Mouse (Mus musculus) embryonic stem cell, embryonic (primary cell): ENCODE measurements around the gene Gpn2.

Source experiments
- CTCF ChIA-PET, 4 experiments: fragments of 300-600 bp in 2 of 4; fragments of 350-600 bp in 2 of 4; sonication (Branson Sonifier 250); formaldehyde crosslinking; loops; one replicate each; lab custom pipeline; 2022; ENCODE audit warnings: inconsistent platforms in 2 of 4; lab: Charles Lee
- POLR2A ChIA-PET, 4 experiments: fragments of 300-600 bp in 2 of 4; fragments of 350-600 bp in 2 of 4; sonication (Branson Sonifier 250); formaldehyde crosslinking; loops; one replicate each; lab custom pipeline; 2022; ENCODE audit warnings: antibody characterized with exemption in 4 of 4, inconsistent platforms in 1 of 4; lab: Charles Lee

Gene Gpn2

GRCm38 (mm10) chr4:133570066-133570466 is 14.1 kb upstream of the Gpn2 start:
- CTCF ChIA-PET = interaction anchor here (0.6 to 1.4 kb wide), 4 partner anchors 90 to 525 kb away, joined by 3 to 4 read pairs (median 3); partner anchors contain the start of genes Cd52 (in 1 of the 4) and Tent5b (in 1 of the 4)

GRCm38 (mm10) chr4:133574070-133574842 is 9.9 kb upstream of the Gpn2 start, which contains the start of gene Gpatch3:
TSS of gene Gpatch3 (plus strand) at chr4:133574745.
- CTCF ChIA-PET = interaction anchor here (0.5 to 2.6 kb wide), 21 partner anchors 10 to 779 kb away, joined by 3 to 8 read pairs (median 4); partner anchors contain the start of genes Tent5b (in 3 of the 4), Gpn2 (in 2 of the 4), Zdhhc18 (in 2 of the 4) and Nudc (in 1 of the 4)
- POLR2A ChIA-PET = interaction anchor here in 3 of 4 experiments (0.6 to 4.7 kb wide), 50 partner anchors 8 to 393 kb away, joined by 3 to 28 read pairs (median 4); partner anchors contain the start of genes Nudc (in 3 of the 3), Wdtc1 (in 3 of the 3), Gpn2 (in 2 of the 3) and Trnp1 (in 1 of the 3)

More at GRCm38 (mm10) chr4:133570066-133570466, 14.1 kb upstream of the Gpn2 start:
- POLR2A ChIA-PET = interaction anchor here in 3 of 4 experiments (0.8 to 1.7 kb wide), 21 partner anchors 8 to 329 kb away, joined by 3 to 8 read pairs (median 3); partner anchors contain the start of genes Nudc (in 2 of the 3), Gpn2 (in 1 of the 3), Kdf1 (in 1 of the 3) and Nr0b2 (in 1 of the 3)

- CTCF ChIA-PET = interaction anchor here in 3 of 4 experiments (0.5 to 2.6 kb wide), 17 partner anchors 9 to 667 kb away, joined by 3 to 7 read pairs (median 4); partner anchors contain the start of genes Tent5b (in 3 of the 3), Zdhhc18 (in 2 of the 3), Gpn2 (in 1 of the 3) and Nudc (in 1 of the 3)
These were observed 9.3 kb upstream of the Gpn2 start for GRCm38 (mm10) chr4:133574843-133575202.

DNA sequence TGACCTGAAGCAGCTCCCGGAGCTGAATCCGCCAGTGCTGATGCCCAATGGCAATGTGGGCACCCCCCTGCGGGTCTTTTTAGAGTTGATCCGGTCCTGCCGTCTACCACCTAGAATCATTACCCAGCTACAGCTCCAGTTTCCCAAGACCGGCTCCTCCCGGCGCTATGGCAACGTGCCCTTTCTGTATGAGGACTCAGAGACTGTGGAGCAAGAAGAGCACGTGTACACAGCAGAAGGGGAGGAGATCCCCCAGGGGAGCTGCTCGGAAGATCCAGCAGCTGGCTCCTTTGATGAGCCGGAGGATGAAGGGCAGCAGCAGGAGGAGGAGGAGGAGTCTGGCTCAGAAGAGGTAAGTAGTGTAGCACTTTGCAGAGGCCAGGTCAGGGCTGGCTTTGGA is 6.2 kb upstream of the Gpn2 start:
- CTCF ChIA-PET = interaction anchor here in 2 of 4 experiments (0.7 to 1.7 kb wide), 7 partner anchors 15 to 262 kb away, joined by 3 to 5 read pairs (median 3); partner anchors contain the start of genes Nudc (in 1 of the 2) and Sfn (in 1 of the 2)
- POLR2A ChIA-PET = interaction anchor here (0.5 to 1.5 kb wide), 21 partner anchors 8 to 1812 kb away, joined by 3 to 4 read pairs (median 3); partner anchors contain the start of genes Nudc (in 3 of the 4) and Wdtc1 (in 1 of the 4)

More at GRCm38 (mm10) chr4:133574843-133575202, 9.3 kb upstream of the Gpn2 start:
- POLR2A ChIA-PET = interaction anchor here in 3 of 4 experiments (0.6 to 4.7 kb wide), 47 partner anchors 8 to 392 kb away, joined by 3 to 28 read pairs (median 4); partner anchors contain the start of genes Nudc (in 3 of the 3), Wdtc1 (in 3 of the 3), Gpn2 (in 2 of the 3) and Trnp1 (in 1 of the 3)

- ChIA-PET CTCF (interaction anchor here in 3 of 4 experiments (0.5 to 1.4 kb wide), 5 partner anchors 9 to 86 kb away, joined by 3 to 6 read pairs (median 4); no protein-coding TSS in a partner anchor), POLR2A (interaction anchor here (0.5 to 4.0 kb wide), 16 partner anchors 8 to 315 kb away, joined by 3 to 25 read pairs (median 4); partner anchors contain the start of genes Gpatch3 (in 2 of the 4), Nudc (in 2 of the 4) and Wdtc1 (in 1 of the 4))
These were observed 488 bp upstream of the Gpn2 start for GRCm38 (mm10) chr4:133583690-133584058.

- ChIA-PET CTCF (interaction anchor here (0.7 to 2.9 kb wide), 33 partner anchors 10 to 248 kb away, joined by 3 to 18 read pairs (median 4); partner anchors contain the start of genes Zdhhc18 (in 4 of the 4) and Sfn (in 2 of the 4)), POLR2A (interaction anchor here in 3 of 4 experiments (0.6 to 7.5 kb wide), 14 partner anchors 13 to 246 kb away, joined by 3 to 49 read pairs (median 4); partner anchors contain the start of genes Nudc (in 1 of the 3) and Zdhhc18 (in 1 of the 3))
These were observed 8.4 kb downstream of the Gpn2 start for GRCm38 (mm10) chr4:133592570-133592969.

DNA sequence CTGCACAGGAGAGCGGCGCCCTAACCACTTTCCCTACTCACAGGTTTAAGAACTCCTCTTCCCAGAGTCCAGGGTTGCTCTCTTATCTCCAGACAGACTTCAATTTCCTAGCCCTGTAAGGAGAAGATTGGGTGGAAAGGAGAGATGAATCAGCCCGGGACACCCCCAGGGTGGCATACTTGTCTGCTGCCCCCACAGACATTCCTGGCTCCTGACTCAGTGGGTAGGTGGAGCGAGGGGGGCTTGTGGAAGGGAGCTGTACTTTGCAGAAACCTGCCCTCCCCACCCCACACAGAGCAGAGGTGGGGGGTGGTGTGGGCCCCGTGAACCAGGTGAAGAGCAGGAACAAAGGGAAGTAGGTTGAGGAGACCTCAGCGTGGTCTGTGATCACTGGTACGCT is 11.4 kb downstream of the Gpn2 start:
- CTCF ChIA-PET = interaction anchor here (0.5 to 2.4 kb wide), 21 partner anchors 9 to 1173 kb away, joined by 3 to 19 read pairs (median 4); partner anchors contain the start of gene Zdhhc18 (in 2 of the 4)
- POLR2A ChIA-PET = interaction anchor here (0.6 to 7.5 kb wide), 29 partner anchors 9 to 1020 kb away, joined by 3 to 49 read pairs (median 4); partner anchors contain the start of genes Gpn2 (in 3 of the 4), Zdhhc18 (in 2 of the 4), Gpatch3 (in 1 of the 4) and Nudc (in 1 of the 4)

- CTCF ChIA-PET = interaction anchor here (0.5 to 2.4 kb wide), 13 partner anchors 8 to 257 kb away, joined by 3 to 19 read pairs (median 4); partner anchors contain the start of gene Zdhhc18 (in 1 of the 4)
- POLR2A ChIA-PET = interaction anchor here in 3 of 4 experiments (0.7 to 7.5 kb wide), 18 partner anchors 9 to 372 kb away, joined by 3 to 49 read pairs (median 5); partner anchors contain the start of genes Gpatch3 (in 1 of the 3), Gpn2 (in 1 of the 3), Hmgn2 (in 1 of the 3) and Nudc (in 1 of the 3)
These were observed 11.9 kb downstream of the Gpn2 start for GRCm38 (mm10) chr4:133596084-133596483.

DNA sequence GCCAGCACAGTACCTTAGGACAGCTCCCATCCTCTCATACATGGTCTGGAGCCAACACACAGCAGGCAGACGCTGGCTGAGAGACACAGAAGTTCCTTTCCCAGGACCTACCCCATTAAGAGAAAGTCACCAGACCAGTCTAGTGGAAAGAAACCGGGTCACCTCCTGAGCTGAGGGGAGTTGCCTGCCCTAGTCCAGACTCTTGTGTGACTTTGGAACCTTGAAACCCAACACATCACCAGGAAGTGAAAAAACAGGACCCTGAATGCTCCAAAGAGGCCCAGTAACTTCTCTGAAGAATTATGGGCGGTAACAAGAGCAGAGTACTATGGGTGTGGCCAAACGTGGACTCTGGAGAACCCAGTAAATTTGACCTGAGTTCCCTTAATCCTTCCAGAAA is 14.5 kb downstream of the Gpn2 start:
- POLR2A ChIA-PET = interaction anchor here (0.7 to 7.5 kb wide), 30 partner anchors 8 to 266 kb away, joined by 3 to 49 read pairs (median 4); partner anchors contain the start of genes Gpatch3 (in 1 of the 4) and Gpn2 (in 1 of the 4)
- CTCF ChIA-PET = interaction anchor here in 3 of 4 experiments (0.5 to 3.3 kb wide), 12 partner anchors 11 to 280 kb away, joined by 3 to 23 read pairs (median 4); partner anchors contain the start of gene Zdhhc18 (in 2 of the 3)

DNA sequence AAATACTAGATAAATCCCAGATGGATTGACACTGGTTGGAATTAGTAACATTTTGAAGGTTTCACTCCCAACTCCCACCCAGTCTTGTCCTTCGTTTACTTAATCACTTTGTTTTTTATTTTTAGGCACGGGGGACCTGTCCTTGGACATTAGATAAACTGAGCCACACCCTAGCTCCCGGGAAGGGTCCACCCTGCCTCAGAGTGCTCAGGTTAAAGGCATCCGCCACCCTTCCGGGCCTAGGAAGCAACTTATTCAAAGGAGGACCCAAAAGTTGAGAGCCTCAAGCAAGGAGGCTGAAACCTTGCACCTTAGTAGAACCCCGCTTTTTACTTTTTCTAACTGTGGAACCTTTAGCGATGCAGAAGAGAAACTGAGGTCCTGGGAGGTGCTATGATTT is 15.0 kb downstream of the Gpn2 start:
- CTCF ChIA-PET = interaction anchor here in 3 of 4 experiments (0.5 to 3.3 kb wide), 19 partner anchors 11 to 280 kb away, joined by 3 to 23 read pairs (median 4); partner anchors contain the start of genes Zdhhc18 (in 2 of the 3) and Tent5b (in 1 of the 3)
- POLR2A ChIA-PET = interaction anchor here in 3 of 4 experiments (0.6 to 7.5 kb wide), 45 partner anchors 7 to 312 kb away, joined by 3 to 49 read pairs (median 5); partner anchors contain the start of genes Gpatch3 (in 1 of the 3), Gpn2 (in 1 of the 3), Nudc (in 1 of the 3) and Wdtc1 (in 1 of the 3)

- ChIA-PET CTCF (interaction anchor here in 3 of 4 experiments (0.6 to 3.3 kb wide), 20 partner anchors 10 to 279 kb away, joined by 3 to 23 read pairs (median 4); partner anchors contain the start of genes Zdhhc18 (in 2 of the 3) and Tent5b (in 1 of the 3)), POLR2A (interaction anchor here (0.5 to 7.5 kb wide), 52 partner anchors 7 to 311 kb away, joined by 3 to 49 read pairs (median 4); partner anchors contain the start of genes Gpatch3 (in 1 of the 4), Gpn2 (in 1 of the 4), Nudc (in 1 of the 4) and Wdtc1 (in 1 of the 4))
These were observed 15.5 kb downstream of the Gpn2 start for GRCm38 (mm10) chr4:133599571-133600073.

DNA sequence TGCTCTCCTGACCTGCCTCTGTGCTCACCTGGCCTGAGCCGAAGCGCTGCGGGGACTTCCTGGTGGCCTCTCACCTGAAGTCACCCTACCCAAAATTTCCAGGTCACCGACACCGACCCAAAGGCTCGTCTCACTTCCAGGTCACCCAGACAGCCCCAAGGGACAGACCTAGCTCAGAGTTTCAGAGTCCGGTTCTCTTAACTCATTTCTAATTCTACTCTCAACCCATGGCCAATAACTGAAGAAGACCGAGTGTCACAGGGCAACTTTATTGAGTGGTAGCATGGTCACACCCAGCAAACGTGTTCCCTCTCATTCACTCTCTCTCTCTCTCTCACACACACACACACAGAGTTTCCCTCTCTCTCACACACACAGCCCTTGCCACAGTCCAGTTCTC is 16.1 kb downstream of the Gpn2 start:
- ChIA-PET CTCF (interaction anchor here in 2 of 4 experiments (0.9 to 3.3 kb wide), 6 partner anchors 10 to 240 kb away, joined by 3 to 23 read pairs (median 10); partner anchors contain the start of gene Zdhhc18 (in 1 of the 2)), POLR2A (interaction anchor here (0.5 to 3.4 kb wide), 22 partner anchors 9 to 299 kb away, joined by 3 to 17 read pairs (median 4); partner anchors contain the start of genes Gpn2 (in 1 of the 4), Nudc (in 1 of the 4) and Zdhhc18 (in 1 of the 4))

GRCm38 (mm10) chr4:133601721-133602218 is 17.6 kb downstream of the Gpn2 start, which contains the start of gene Sfn:
TSS of gene Sfn (minus strand) at chr4:133602168.
- POLR2A ChIA-PET = interaction anchor here in 2 of 4 experiments (0.8 to 1.7 kb wide), 11 partner anchors 11 to 235 kb away, joined by 3 to 5 read pairs (median 3); partner anchors contain the start of gene Nudc (in 1 of the 2)

DNA sequence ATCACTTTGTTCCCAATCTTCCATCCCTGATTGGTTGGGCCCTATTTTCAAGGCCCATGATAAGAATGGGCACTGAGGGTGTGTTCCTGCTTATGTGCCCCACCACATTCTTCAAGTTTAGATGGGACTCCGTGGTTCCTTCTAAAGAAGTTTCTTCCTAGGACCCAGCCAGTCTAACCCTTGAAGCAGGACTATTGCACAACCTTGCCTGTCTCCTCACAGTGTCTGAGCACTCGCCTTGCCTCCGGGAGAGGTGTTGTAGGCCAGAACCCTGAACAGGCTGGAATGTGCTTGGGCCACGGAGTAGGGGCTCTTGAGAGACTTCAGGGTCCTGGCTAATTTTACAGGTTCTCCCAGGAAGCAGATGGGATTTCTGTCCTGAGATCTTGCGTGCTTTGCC is 18.9 kb downstream of the Gpn2 start:
- POLR2A ChIA-PET = interaction anchor here in 2 of 4 experiments (0.5 to 1.5 kb wide), 3 partner anchors 16 to 234 kb away, joined by 3 to 4 read pairs (median 3); no protein-coding TSS in a partner anchor
- CTCF ChIA-PET = interaction anchor here in 2 of 4 experiments (0.7 to 2.1 kb wide), 3 partner anchors 10 to 238 kb away, joined by 4 to 6 read pairs (median 4); no protein-coding TSS in a partner anchor

More at GRCm38 (mm10) chr4:133601721-133602218, 17.6 kb downstream of the Gpn2 start, which contains the start of gene Sfn:
- CTCF ChIA-PET = interaction anchor here in 3 of 4 experiments (0.6 to 2.1 kb wide), 22 partner anchors 8 to 516 kb away, joined by 3 to 16 read pairs (median 4); partner anchors contain the start of gene Zdhhc18 (in 1 of the 3)

DNA sequence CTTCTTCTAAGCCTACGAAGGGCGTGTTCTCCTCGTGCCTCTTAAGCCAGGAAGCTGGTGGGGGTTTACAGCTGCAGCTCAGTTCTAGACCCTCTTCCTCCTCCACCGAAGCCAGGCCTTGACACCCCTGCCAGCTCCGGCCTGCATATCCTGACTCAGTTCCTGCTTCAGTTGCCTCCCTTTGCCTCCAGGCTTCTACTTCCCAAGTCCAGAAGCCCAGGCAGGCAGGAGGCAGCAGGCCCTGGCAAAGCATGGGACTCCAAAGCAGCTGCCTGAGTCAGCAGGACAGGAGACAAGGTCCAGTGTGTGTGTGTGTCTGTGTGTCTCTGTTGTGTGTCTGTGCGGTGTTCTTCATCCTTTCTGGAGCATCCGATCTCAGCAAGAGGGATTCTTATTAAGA is 20.0 kb downstream of the Gpn2 start:
- ChIA-PET CTCF (interaction anchor here in 3 of 4 experiments (0.7 to 1.5 kb wide), 4 partner anchors 9 to 23 kb away, joined by 3 to 4 read pairs (median 3); no protein-coding TSS in a partner anchor), POLR2A (interaction anchor here in 2 of 4 experiments (1.0 to 4.6 kb wide), 7 partner anchors 8 to 71 kb away, joined by 3 to 49 read pairs (median 4); partner anchors contain the start of gene Gpatch3 (in 1 of the 2))
